Mouse (Mus musculus): ENCODE results near the gene Galnt13. TPM values are rescaled to one million over a fixed set of nuclear protein-coding genes. Genes with fewer than 3 reads are reported as not detected.
A peak's percentile ranks its signal among the peaks of the same experiment; 100 is the strongest.
"Not testable (repeated sequence)": the region's sequence is repeated elsewhere in the genome, so short reads cannot be mapped to it uniquely, and the experiment has no call there.

Galnt13 gene
- polyA plus RNA-seq, 1 experiment from 2014 or later: 0.23 TPM

GRCm38 (mm10) chr2:54558357-54559153 is 122.4 kb downstream of the Galnt13 start:
- Histone ChIP-seq H3K27me3 (replicated peaks; ENCODE audit: control insufficient read depth, insufficient read depth, low read length) (no peaks in the 10 kb centered on the region), H3K9ac (ENCODE audit: low read depth, low read length) (no peak overlapping the region)
- WGBS: 78% methylated on average over 10 of the region's 10 CpGs

GRCm38 (mm10) chr2:54565068-54565467 is 129.0 kb downstream of the Galnt13 start:
- no peak overlapping the region for H3K4me2 ChIP-seq (ENCODE audit: low read depth, low read length)
- no peaks in the 10 kb centered on the region for H3K9me3 ChIP-seq (ENCODE audit: control insufficient read depth, low read length)
- no peak overlapping the region for H3K4me3 ChIP-seq (ENCODE audit: low read length)
- no peak overlapping the region for H3K27ac ChIP-seq (ENCODE audit: low read length)
- H3K27me3 ChIP-seq (replicated peaks; ENCODE audit: control insufficient read depth, insufficient read depth, low read length): no peaks in the 10 kb centered on the region
- H3K36me3 ChIP-seq (ENCODE audit: control insufficient read depth, insufficient read depth, low read length): no peaks in the 10 kb centered on the region
- ATAC-seq: no peak
- H3K9ac ChIP-seq (ENCODE audit: low read depth, low read length): no peak overlapping the region
- H3K4me1 ChIP-seq (ENCODE audit: control insufficient read depth, insufficient read depth, low read length): no peaks in the 10 kb centered on the region
- 87% methylated on average over 3 of the region's 3 CpGs for WGBS

More at GRCm38 (mm10) chr2:54558357-54559153, 122.4 kb downstream of the Galnt13 start:
- ATAC-seq: no peak
- H3K27ac ChIP-seq (ENCODE audit: low read length): no peak overlapping the region
- H3K4me3 ChIP-seq (ENCODE audit: low read length): no peak overlapping the region
- H3K9me3 ChIP-seq (ENCODE audit: control insufficient read depth, low read length): no peaks in the 10 kb centered on the region
- H3K36me3 ChIP-seq (ENCODE audit: control insufficient read depth, insufficient read depth, low read length): no peaks in the 10 kb centered on the region
- no peak overlapping the region for H3K4me2 ChIP-seq (ENCODE audit: low read depth, low read length)
- H3K4me1 ChIP-seq (ENCODE audit: control insufficient read depth, insufficient read depth, low read length): no peaks in the 10 kb centered on the region

- Histone ChIP-seq H3K4me2 (ENCODE audit: low read depth, low read length) (no peak overlapping the region), H3K9me3 (ENCODE audit: control insufficient read depth, low read length) (no peaks in the 10 kb centered on the region), H3K36me3 (ENCODE audit: control insufficient read depth, insufficient read depth, low read length) (no peaks in the 10 kb centered on the region), H3K27me3 (replicated peaks; ENCODE audit: control insufficient read depth, insufficient read depth, low read length) (no peaks in the 10 kb centered on the region), H3K27ac (ENCODE audit: low read length) (no peak overlapping the region), H3K4me1 (ENCODE audit: control insufficient read depth, insufficient read depth, low read length) (no peaks in the 10 kb centered on the region), H3K4me3 (ENCODE audit: low read length) (no peak overlapping the region), H3K9ac (ENCODE audit: low read depth, low read length) (no peak overlapping the region)
- 71% methylated on average over 2 of the region's 2 CpGs for WGBS
- no peak for ATAC-seq
Observed at GRCm38 (mm10) chr2:54567186-54567585, 131.1 kb downstream of the Galnt13 start.

GRCm38 (mm10) chr2:54567632-54568031 is 131.5 kb downstream of the Galnt13 start:
- no peak for ATAC-seq
- H3K27ac ChIP-seq (ENCODE audit: low read length): no peak overlapping the region
- WGBS: 83% methylated on average over 9 of the region's 9 CpGs
- H3K36me3 ChIP-seq (ENCODE audit: control insufficient read depth, insufficient read depth, low read length): no peaks in the 10 kb centered on the region
- no peaks in the 10 kb centered on the region for H3K9me3 ChIP-seq (ENCODE audit: control insufficient read depth, low read length)
- no peaks in the 10 kb centered on the region for H3K27me3 ChIP-seq (replicated peaks; ENCODE audit: control insufficient read depth, insufficient read depth, low read length)
- no peaks in the 10 kb centered on the region for H3K4me1 ChIP-seq (ENCODE audit: control insufficient read depth, insufficient read depth, low read length)
- H3K4me3 ChIP-seq (ENCODE audit: low read length): no peak overlapping the region
- no peak overlapping the region for H3K9ac ChIP-seq (ENCODE audit: low read depth, low read length)
- no peak overlapping the region for H3K4me2 ChIP-seq (ENCODE audit: low read depth, low read length)

GRCm38 (mm10) chr2:54713817-54714216 is 277.7 kb downstream of the Galnt13 start:
- not testable (repeated sequence) for H3K27ac ChIP-seq (ENCODE audit: low read length); H3K4me1 ChIP-seq (ENCODE audit: control insufficient read depth, insufficient read depth, low read length); H3K9ac ChIP-seq (ENCODE audit: low read depth, low read length); H3K36me3 ChIP-seq (ENCODE audit: control insufficient read depth, insufficient read depth, low read length); H3K4me2 ChIP-seq (ENCODE audit: low read depth, low read length); ATAC-seq; H3K9me3 ChIP-seq (ENCODE audit: control insufficient read depth, low read length); H3K4me3 ChIP-seq (ENCODE audit: low read length); H3K27me3 ChIP-seq (replicated peaks; ENCODE audit: control insufficient read depth, insufficient read depth, low read length)
- WGBS: no CpG with 5 or more reads among the region's 5 CpGs

GRCm38 (mm10) chr2:54751232-54751631 is 315.1 kb downstream of the Galnt13 start:
- H3K27me3 ChIP-seq (replicated peaks; ENCODE audit: control insufficient read depth, insufficient read depth, low read length): no peaks in the 10 kb centered on the region
- 81% methylated on average over 2 of the region's 2 CpGs for WGBS
- no peak overlapping the region for H3K9ac ChIP-seq (ENCODE audit: low read depth, low read length)
- no peak overlapping the region for H3K4me3 ChIP-seq (ENCODE audit: low read length)
- H3K4me2 ChIP-seq (ENCODE audit: low read depth, low read length): no peak overlapping the region
- H3K4me1 ChIP-seq (ENCODE audit: control insufficient read depth, insufficient read depth, low read length): no peaks in the 10 kb centered on the region
- H3K27ac ChIP-seq (ENCODE audit: low read length): no peak overlapping the region
- ATAC-seq: no peak
- no peaks in the 10 kb centered on the region for H3K36me3 ChIP-seq (ENCODE audit: control insufficient read depth, insufficient read depth, low read length)
- H3K9me3 ChIP-seq (ENCODE audit: control insufficient read depth, low read length): no peaks in the 10 kb centered on the region

GRCm38 (mm10) chr2:54759781-54760180 is 323.7 kb downstream of the Galnt13 start:
- no peak for ATAC-seq
- H3K9me3 ChIP-seq (ENCODE audit: control insufficient read depth, low read length): no peaks in the 10 kb centered on the region
- H3K27ac ChIP-seq (ENCODE audit: low read length): no peak overlapping the region
- H3K9ac ChIP-seq (ENCODE audit: low read depth, low read length): no peak overlapping the region
- no peak overlapping the region for H3K4me2 ChIP-seq (ENCODE audit: low read depth, low read length)
- H3K36me3 ChIP-seq (ENCODE audit: control insufficient read depth, insufficient read depth, low read length): no peaks in the 10 kb centered on the region
- H3K27me3 ChIP-seq (replicated peaks; ENCODE audit: control insufficient read depth, insufficient read depth, low read length): no peaks in the 10 kb centered on the region
- H3K4me3 ChIP-seq (ENCODE audit: low read length): no peak overlapping the region
- 38% methylated on average over 4 of the region's 4 CpGs for WGBS
- H3K4me1 ChIP-seq (ENCODE audit: control insufficient read depth, insufficient read depth, low read length): no peaks in the 10 kb centered on the region

GRCm38 (mm10) chr2:54778790-54779273 is 342.7 kb downstream of the Galnt13 start:
- Histone ChIP-seq H3K36me3 (ENCODE audit: control insufficient read depth, insufficient read depth, low read length) (no peaks in the 10 kb centered on the region), H3K9ac (ENCODE audit: low read depth, low read length) (no peak overlapping the region), H3K27me3 (replicated peaks; ENCODE audit: control insufficient read depth, insufficient read depth, low read length) (no peaks in the 10 kb centered on the region), H3K4me2 (ENCODE audit: low read depth, low read length) (no peak overlapping the region), H3K4me3 (ENCODE audit: low read length) (no peak overlapping the region), H3K27ac (ENCODE audit: low read length) (no peak overlapping the region), H3K9me3 (ENCODE audit: control insufficient read depth, low read length) (no peaks in the 10 kb centered on the region), H3K4me1 (ENCODE audit: control insufficient read depth, insufficient read depth, low read length) (no peaks in the 10 kb centered on the region)
- peak; percentile 92 for ATAC-seq
- WGBS: 59% methylated on average over 2 of the region's 2 CpGs

- H3K27me3 ChIP-seq (replicated peaks; ENCODE audit: control insufficient read depth, insufficient read depth, low read length): no peaks in the 10 kb centered on the region
- H3K9ac ChIP-seq (ENCODE audit: low read depth, low read length): no peak overlapping the region
- no peaks in the 10 kb centered on the region for H3K4me1 ChIP-seq (ENCODE audit: control insufficient read depth, insufficient read depth, low read length)
- no peaks in the 10 kb centered on the region for H3K36me3 ChIP-seq (ENCODE audit: control insufficient read depth, insufficient read depth, low read length)
- WGBS: 81% methylated on average over 2 of the region's 2 CpGs
- H3K27ac ChIP-seq (ENCODE audit: low read length): no peak overlapping the region
- H3K4me2 ChIP-seq (ENCODE audit: low read depth, low read length): no peak overlapping the region
- ATAC-seq: no peak
- no peaks in the 10 kb centered on the region for H3K9me3 ChIP-seq (ENCODE audit: control insufficient read depth, low read length)
- H3K4me3 ChIP-seq (ENCODE audit: low read length): no peak overlapping the region
Observed at GRCm38 (mm10) chr2:54813670-54814256, 377.6 kb downstream of the Galnt13 start.

All from intestine, embryonic 16.5 days (tissue).